Mouse (Mus musculus) hindbrain, postnatal 0 days (tissue): Measurements from ENCODE around the gene Prkn. TPM values are rescaled to one million over a fixed set of nuclear protein-coding genes. Genes with fewer than 3 reads are reported as not detected.

Experiments used
- ATAC-seq: fragments of 200-750 bp; cut with Nextera tagmentation; 2 replicates; pipeline ENCODE4 v1.8.0; 2017; ENCODE audit warnings: mild to moderate bottlenecking, moderate TSS enrichment, moderate library complexity
- DNase-seq: peaks from one replicate; pipeline ENCODE4 v3.0.0-alpha.2; 2015; ENCODE audit warnings: low spot score
- H3K27ac ChIP-seq: fragments of 300-500 bp; sonication (generic); 2 replicates; pipeline ENCODE4 v1.5.1; 2014; ENCODE audit warnings: mild to moderate bottlenecking
- H3K27me3 ChIP-seq: fragments of 300-500 bp; sonication (generic); 2 replicates; pipeline ENCODE4 v1.6.1; 2014; ENCODE audit warnings: low read length, mixed read lengths; ENCODE audit not compliant: insufficient read depth
- H3K36me3 ChIP-seq: fragments of 300-500 bp; sonication (generic); 2 replicates; pipeline ENCODE4 v1.6.1; 2014; ENCODE audit warnings: low read length, mixed read lengths; ENCODE audit not compliant: insufficient read depth
- H3K4me1 ChIP-seq: fragments of 300-500 bp; sonication (generic); 2 replicates; pipeline ENCODE4 v1.6.1; 2014; ENCODE audit warnings: antibody characterized with exemption, low read length, mixed read lengths; ENCODE audit not compliant: insufficient read depth
- H3K4me2 ChIP-seq: fragments of 300-500 bp; sonication (generic); 2 replicates; pipeline ENCODE4 v1.6.1; 2014; ENCODE audit warnings: low read depth, mild to moderate bottlenecking, low read length, moderate library complexity, mixed read lengths
- H3K4me3 ChIP-seq: fragments of 300-500 bp; sonication (generic); 2 replicates; pipeline ENCODE4 v1.5.1; 2014; ENCODE audit warnings: low read length
- H3K9ac ChIP-seq: fragments of 300-500 bp; sonication (generic); replicated peaks from 2 replicates; pipeline ENCODE4 v1.6.1; 2014; ENCODE audit warnings: mild to moderate bottlenecking, low read length, moderate library complexity, mixed read lengths
- H3K9me3 ChIP-seq: fragments of 300-500 bp; sonication (generic); 2 replicates; pipeline ENCODE4 v1.6.1; 2016; ENCODE audit warnings: low read length, mixed read lengths
- CTCF ChIP-seq: IDR thresholded peaks from 2 replicates; pipeline ENCODE4 v1.5.1; 2016; ENCODE audit warnings: antibody characterized with exemption, control low read depth, low read depth
- WGBS: fragments of 180-500 bp; shearing (Covaris S2); extraction: QIAGEN DNeasy Blood & Tissue Kit; methylation state at CpG from one replicate; pipeline ENCODE4 v1.1.7; 2014; 5-methylcytosine and 5-hydroxymethylcytosine counted together
- polyA plus RNA-seq: library from polyadenylated mRNA; unstranded; fragments of >200 nt; fragmentation: Nextera tagmentation; extraction: Ambion mirVana; gene quantifications from 2 replicates; pipeline ENCODE4 v1.2.1, GENCODE M21; 2015
- total RNA-seq: library from RNA; depleted of rRNA; stranded (reverse); fragments of >200 nt; gene quantifications from 2 replicates; pipeline ENCODE4 v1.2.3, GENCODE M21; 2014

The Prkn gene
- total and polyA plus RNA-seq, 2 experiments from 2014 or later = 9.3 to 10.7 TPM

DNA sequence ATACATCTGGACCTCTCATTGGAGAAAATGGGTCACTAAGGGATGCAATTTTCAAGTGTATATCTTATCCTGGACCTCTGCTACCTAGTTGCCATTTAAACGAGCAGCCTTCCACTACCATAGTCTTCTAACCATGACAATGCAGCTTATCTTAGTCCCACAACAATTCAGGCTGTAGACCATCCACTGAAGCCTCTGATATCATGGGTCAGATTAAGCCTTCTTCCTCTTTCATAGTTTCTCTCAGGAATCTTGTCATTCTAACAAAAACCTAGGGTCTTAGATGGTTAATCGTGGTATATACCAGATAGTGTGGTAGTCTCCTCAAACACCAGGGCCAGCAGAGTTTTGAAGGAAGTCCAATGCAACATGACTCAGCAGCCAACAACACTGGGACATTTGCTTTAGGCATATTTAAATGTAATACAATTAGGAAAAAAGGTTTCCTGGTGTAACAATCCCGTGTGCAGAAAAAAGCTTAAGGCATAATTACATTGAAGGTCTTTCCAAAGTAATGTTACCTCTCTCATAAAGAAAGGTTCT is 61.6 kb downstream of the Prkn start:
- no peak overlapping the region for H3K4me3 ChIP-seq
- H3K36me3 ChIP-seq = no peaks in the 10 kb centered on the region
- no peak for ATAC-seq
- 88% methylated on average over 3 of the region's 3 CpGs for WGBS
- H3K27me3 ChIP-seq = no peaks in the 10 kb centered on the region
- no peak for TF ChIP-seq CTCF
- no peak overlapping the region for H3K9ac ChIP-seq
- H3K4me1 ChIP-seq = no peaks in the 10 kb centered on the region
- DNase-seq = no peak
- no peak overlapping the region for H3K4me2 ChIP-seq
- H3K27ac ChIP-seq = no peak overlapping the region
- H3K9me3 ChIP-seq = no peaks in the 10 kb centered on the region

DNA sequence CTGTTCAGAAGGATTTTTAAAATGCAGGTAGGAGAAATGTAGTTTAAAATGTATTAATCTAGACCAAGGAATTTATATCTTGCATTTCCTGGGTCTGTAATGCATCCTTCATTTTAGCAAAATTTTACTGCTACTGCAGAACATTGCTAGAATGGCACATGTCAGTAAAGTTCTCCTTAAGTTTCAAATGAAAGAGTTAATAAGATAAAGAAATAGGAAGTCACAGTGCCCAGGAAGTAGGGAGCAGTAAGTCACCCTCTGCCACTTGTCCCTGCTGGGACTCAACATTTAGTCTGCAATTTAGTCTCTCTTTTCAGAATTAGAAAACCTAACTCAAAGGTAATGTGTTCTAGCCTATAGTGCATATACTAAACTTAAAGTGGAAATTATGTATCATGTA is 96.5 kb downstream of the Prkn start:
- H3K27ac ChIP-seq = no peak overlapping the region
- H3K27me3 ChIP-seq = no peaks in the 10 kb centered on the region
- no peak for TF ChIP-seq CTCF
- no peak for DNase-seq
- H3K4me3 ChIP-seq = no peak overlapping the region
- H3K4me1 ChIP-seq = no peaks in the 10 kb centered on the region
- no peak overlapping the region for H3K4me2 ChIP-seq
- no peaks in the 10 kb centered on the region for H3K36me3 ChIP-seq
- H3K9me3 ChIP-seq = no peaks in the 10 kb centered on the region
- ATAC-seq = no peak
- H3K9ac ChIP-seq = no peak overlapping the region

DNA sequence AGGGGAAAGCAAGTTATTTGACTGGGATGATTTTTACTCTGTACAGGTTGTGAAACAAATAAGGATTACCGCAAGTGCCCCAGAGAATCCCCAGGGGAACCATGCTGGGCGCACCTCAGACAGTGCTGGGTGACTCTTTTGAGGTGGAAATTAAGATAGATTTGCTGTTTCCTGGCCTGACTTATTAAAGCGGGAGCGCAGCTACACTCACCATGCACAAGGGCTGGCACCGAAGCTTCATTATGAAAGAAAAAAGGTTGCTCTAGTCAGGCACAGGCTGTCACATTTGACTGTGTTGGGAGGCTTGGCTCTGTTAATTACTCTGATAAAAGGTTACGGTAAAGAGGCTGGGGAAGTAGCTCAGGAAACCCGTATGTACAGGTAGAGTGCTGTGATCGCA is 97.7 kb downstream of the Prkn start:
- DNase-seq = no peak
- H3K36me3 ChIP-seq = no peaks in the 10 kb centered on the region
- WGBS = 41% methylated on average over 8 of the region's 8 CpGs
- no peak for TF ChIP-seq CTCF
- no peaks in the 10 kb centered on the region for H3K9me3 ChIP-seq
- no peak overlapping the region for H3K4me2 ChIP-seq
- H3K27me3 ChIP-seq = no peaks in the 10 kb centered on the region
- H3K4me1 ChIP-seq = no peaks in the 10 kb centered on the region
- no peak overlapping the region for H3K4me3 ChIP-seq
- ATAC-seq = no peak
- H3K27ac ChIP-seq = no peak overlapping the region
- no peak overlapping the region for H3K9ac ChIP-seq

DNA sequence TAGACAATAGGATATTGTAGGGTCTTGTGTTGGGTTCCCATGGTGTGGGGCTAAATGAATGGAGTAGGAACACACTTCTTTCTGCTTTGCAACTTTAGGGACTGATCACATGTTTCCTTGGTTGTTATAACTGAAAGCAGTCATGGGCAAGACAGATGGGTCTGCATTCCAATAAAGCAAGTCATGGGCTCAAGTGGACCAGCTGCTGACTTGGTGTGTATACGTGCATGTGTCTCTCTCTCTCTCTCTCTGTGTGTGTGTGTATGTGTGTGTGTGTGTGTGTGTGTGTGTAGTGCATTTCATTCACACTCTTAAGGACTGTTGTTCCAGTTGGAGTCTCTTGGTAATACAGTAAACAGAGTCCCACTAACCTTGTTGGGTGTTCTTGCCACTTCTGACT is 98.6 kb downstream of the Prkn start:
- DNase-seq = no peak
- WGBS = 62% methylated on average over 1 of the region's 1 CpGs
- TF ChIP-seq CTCF = no peak

DNA sequence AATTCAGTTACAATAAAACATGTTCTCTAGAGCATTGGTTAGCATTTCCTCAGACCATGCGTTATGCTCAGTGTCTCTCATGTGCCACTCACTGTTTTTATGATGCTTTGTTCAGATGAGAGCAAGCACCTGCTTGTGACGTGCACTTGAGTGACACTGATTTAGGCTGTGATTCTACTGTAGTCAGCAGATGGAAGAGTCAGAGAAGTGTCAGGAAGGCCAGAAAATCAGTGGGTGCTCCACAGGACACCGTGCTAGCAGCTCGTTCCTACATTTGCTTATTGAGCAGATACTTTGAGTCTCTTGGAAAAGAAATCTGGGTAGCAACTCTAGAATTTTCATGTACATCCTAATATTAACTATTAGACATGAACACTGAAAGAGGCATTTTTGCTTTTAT is 106.4 kb downstream of the Prkn start:
- Histone ChIP-seq H3K4me3 (no peak overlapping the region), H3K4me2 (no peak overlapping the region), H3K9me3 (no peaks in the 10 kb centered on the region), H3K9ac (no peak overlapping the region), H3K27ac (no peak overlapping the region), H3K36me3 (no peaks in the 10 kb centered on the region), H3K4me1 (no peaks in the 10 kb centered on the region), H3K27me3 (no peaks in the 10 kb centered on the region)
- DNase-seq = no peak
- TF ChIP-seq CTCF = no peak
- ATAC-seq = no peak
- 52% methylated on average over 4 of the region's 4 CpGs for WGBS

More for the DNA sequence above, 98.6 kb downstream of the Prkn start:
- H3K36me3 ChIP-seq = no peaks in the 10 kb centered on the region
- H3K9me3 ChIP-seq = no peaks in the 10 kb centered on the region
- H3K27me3 ChIP-seq = no peaks in the 10 kb centered on the region
- H3K4me1 ChIP-seq = no peaks in the 10 kb centered on the region
- no peak overlapping the region for H3K27ac ChIP-seq
- no peak for ATAC-seq
- H3K4me2 ChIP-seq = no peak overlapping the region
- no peak overlapping the region for H3K9ac ChIP-seq
- no peak overlapping the region for H3K4me3 ChIP-seq

DNA sequence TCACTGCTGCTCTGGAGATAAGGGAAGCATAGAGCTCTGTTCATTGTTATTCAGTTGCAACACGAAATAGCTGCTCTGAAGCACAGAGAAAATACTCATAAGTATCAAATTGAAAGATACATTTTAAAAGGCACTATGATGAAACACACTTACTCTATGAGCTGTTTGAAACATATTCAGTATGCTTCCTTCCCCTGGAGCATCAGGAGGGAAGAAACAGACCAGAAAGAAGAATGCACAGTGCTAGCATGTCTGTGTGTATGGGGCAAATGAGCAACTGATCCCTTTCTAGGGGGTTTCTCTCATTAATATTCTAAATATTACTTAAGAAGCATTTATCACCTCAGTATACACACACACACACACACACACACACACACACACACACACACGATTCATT is 107.4 kb downstream of the Prkn start:
- Histone ChIP-seq H3K4me2 (no peak overlapping the region), H3K9ac (no peak overlapping the region), H3K4me3 (no peak overlapping the region), H3K9me3 (no peaks in the 10 kb centered on the region), H3K36me3 (no peaks in the 10 kb centered on the region), H3K27ac (no peak overlapping the region), H3K4me1 (no peaks in the 10 kb centered on the region), H3K27me3 (no peaks in the 10 kb centered on the region)
- no peak for TF ChIP-seq CTCF
- ATAC-seq = no peak
- WGBS = 87% methylated on average over 2 of the region's 2 CpGs
- DNase-seq = no peak

DNA sequence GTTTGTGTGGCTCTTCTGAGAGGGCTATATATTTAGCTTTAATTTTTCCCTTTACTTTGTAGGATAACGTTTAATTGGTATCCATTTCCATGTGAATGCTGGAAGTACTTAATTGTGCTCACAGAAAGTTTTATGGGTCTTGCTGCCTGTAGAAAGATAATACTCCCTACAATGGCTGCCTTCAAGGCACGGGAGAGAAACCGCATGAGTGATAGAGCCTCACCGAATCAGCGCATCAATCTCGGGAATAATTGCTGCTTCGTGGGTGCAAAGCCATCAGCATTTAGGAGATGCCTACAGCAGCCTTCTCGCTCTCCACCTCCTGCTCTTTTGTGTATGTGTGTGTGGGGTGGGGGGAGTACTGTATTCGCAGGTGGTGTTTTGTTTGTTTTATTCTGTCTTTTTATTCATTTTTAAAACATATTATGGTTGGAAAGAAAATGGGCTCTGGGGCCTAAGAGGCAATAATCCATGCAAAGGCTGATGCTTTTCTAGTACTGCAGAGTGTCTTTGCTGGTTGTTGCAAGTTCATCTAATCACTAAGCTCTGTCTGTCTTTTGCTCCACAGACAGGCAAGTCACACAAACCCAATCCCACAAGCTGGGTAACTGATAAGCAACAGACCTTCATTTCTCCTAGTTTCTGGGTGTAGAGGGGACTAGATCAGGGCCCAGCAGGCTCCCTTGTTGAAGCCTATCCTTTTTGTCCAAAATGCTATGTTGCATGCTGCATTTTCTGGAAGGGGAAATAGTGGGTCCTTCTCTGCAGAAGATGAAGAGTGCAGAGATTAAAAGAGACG is 119.1 kb downstream of the Prkn start:
- H3K4me2 ChIP-seq = no peak overlapping the region
- H3K9ac ChIP-seq = no peak overlapping the region
- WGBS = 66% methylated on average over 10 of the region's 10 CpGs
- no peaks in the 10 kb centered on the region for H3K9me3 ChIP-seq
- no peaks in the 10 kb centered on the region for H3K36me3 ChIP-seq
- no peak overlapping the region for H3K27ac ChIP-seq
- no peaks in the 10 kb centered on the region for H3K4me1 ChIP-seq
- no peaks in the 10 kb centered on the region for H3K27me3 ChIP-seq
- no peak for TF ChIP-seq CTCF
- H3K4me3 ChIP-seq = no peak overlapping the region
- ATAC-seq (no peak), DNase-seq (peak; percentile 25)
